Mouse (Mus musculus): ENCODE data around the gene Slc16a12.
"Not testable (repeated sequence)": the region's sequence is repeated elsewhere in the genome, so short reads cannot be mapped to it uniquely, and the experiment has no call there.

The Slc16a12 gene

DNA sequence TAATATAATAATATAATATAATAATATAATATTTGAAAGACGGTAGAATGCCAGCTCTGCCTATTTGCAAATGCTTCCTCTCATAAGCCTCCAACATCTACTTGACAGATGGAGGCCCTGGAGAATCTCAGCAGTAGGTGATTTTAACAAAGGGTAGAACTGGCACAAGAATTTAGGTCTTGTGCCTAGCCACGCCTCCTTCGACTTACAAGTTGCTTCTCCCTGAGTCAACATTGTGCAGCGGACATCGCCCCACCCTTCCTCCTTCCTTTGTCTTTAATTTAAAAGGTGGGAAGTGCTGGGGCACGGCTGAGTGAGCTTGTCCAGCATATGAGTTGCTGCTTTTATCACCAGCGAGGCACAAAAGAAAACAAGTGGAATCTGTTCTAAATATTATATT lies 73.6 kb downstream of the Slc16a12 start:
- DNase-seq (ENCODE audit: low read depth, low spot score): peak; percentile 95

DNA sequence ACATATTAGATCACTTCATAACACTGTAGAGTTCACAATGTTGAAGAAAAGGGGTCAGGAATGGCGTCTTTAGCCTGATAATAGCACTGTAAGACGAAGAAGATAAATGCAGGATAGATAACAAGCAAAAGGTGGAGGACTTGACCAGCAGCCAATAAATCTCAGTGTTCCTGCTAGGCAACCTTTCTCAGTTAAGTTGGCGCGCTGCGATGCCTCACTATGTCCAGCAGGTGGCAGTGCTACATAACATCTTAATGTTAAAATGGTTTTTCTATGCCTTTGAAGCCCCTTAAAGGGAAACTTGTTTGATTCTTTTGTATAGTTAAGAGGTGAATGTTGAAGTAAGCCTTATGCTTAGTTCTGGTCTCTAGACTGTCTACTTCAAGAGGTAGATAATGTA lies 81.0 kb downstream of the Slc16a12 start:
- peak; percentile 70 for DNase-seq (ENCODE audit: low read depth, low spot score)

DNA sequence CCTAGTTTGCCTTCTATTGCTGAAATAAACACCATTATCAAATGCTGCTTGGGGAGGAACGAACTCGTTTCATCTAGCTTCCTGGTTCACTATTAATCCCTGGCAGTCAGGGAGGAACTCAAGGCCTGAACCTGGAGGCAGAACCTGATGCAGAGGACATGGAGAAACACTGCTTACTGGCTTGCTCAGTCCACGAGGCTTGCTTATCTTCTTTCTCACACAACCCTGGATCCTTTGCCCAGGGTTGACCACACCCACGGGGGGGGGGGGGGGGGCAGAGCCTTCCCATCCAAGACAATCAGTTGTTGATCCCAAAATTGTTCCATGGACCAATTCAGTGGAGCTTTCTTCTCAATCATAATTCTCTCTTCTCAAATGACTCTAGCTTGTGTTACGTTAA lies 84.3 kb downstream of the Slc16a12 start:
- no peak for DNase-seq (ENCODE audit: low read depth, low spot score)

DNA sequence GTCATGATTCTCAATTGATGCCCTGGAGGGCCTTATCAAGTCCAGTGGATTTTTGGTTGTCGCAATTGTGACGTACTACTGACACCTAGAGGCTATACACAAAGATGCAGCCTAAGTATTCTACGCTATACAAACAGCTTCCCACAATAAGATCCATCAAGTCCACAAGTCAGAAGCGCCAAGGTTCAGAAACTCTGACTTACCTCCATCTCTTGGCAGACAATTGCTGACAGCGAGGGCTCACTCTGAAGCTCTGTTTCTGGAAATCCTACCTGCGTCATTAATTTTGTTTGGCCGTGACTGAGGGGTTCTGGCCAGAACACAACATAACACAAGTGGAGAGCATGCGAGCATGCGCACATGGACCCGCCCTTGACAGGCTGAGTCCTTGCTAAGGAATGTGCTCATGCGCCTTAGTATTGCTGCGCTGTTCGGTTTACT lies 85.0 kb downstream of the Slc16a12 start:
- peak; percentile 92 for DNase-seq (ENCODE audit: low read depth, low spot score)

DNA sequence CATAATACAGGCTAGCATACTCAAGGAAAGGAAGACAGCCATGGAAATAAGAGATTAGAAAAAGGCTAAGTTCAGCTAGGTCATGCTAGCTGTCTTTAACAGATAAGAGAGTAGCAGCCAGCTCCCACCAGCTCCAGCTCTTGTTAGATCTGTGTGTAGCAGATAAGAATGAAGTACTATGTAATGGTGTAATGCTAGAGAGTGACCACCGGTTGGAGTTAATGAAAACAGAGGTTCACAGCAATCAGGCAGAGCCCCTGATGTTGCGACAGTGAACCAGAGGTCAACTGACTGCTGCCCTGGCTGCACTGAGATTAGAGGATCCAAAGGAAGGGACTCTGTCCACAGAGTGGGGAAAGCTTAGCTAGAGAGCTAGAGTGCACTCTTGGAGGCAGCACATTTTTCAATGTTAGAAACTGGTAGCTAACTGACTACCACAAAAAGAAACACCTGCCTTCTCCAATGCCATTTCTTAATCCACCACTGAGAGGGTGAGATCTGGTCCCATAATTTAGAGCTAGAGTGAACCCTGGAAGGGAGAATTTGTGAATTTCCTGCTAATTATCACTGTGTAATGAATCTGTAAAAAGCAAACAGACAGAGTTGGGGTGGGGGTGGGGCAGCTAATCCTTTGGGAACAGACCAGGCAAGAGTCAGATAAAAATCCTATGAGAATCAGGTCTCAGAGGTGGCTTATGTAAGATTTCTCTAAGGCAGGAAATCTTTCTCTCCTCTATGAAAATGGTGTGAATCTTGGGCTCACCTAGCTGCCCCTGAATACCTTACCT lies 90.4 kb downstream of the Slc16a12 start:
- peak; percentile 50 for DNase-seq (ENCODE audit: low read depth, low spot score)

DNA sequence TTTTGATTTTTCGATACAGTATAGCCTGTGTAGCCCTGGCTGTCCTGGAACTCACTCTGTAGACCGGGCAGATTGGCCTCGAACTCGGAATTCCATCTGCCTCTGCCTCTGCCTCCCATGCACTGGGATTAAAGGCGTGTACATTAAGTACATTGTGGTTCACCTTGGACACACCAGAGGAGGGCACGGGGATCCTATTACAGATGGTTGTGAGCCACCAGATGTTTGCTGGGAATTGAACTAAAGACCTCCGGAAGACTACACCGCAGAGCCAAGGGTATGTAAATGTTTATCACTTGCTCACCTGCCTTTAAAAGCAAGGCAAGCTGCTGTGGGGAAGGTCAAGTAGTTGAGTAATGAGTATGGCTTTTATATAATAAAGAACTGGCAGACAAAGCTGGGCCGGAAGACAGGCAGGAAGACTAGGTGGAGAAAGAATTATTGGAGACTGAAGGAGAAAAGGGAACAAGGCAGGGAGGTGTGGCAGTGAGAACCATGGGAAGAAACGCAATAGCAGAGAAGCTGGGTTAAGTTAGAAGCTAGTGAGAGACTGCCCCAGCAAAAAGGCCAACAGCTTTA lies 91.8 kb downstream of the Slc16a12 start:
- DNase-seq (ENCODE audit: low read depth, low spot score): peak; percentile 98

DNA sequence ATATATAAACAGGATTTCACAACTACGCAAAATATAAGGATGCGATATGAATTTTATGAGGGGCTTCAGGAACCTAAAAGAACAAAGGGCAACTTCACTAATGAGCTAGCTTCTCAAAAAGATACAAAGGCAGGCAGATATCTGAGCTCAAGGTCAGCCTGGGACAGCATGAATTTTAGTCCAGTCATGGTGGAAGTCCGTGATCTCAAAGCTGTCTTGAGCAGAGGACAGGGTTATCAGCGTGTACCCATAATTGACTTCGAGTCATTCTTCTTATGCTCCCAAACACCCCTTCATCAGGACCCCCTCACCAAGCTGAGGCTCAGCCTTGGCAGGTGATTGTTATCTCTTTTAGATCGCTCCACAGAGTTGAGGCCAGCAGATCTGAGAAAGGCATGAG lies 96.1 kb downstream of the Slc16a12 start:
- DNase-seq (ENCODE audit: low read depth, low spot score): no peak

DNA sequence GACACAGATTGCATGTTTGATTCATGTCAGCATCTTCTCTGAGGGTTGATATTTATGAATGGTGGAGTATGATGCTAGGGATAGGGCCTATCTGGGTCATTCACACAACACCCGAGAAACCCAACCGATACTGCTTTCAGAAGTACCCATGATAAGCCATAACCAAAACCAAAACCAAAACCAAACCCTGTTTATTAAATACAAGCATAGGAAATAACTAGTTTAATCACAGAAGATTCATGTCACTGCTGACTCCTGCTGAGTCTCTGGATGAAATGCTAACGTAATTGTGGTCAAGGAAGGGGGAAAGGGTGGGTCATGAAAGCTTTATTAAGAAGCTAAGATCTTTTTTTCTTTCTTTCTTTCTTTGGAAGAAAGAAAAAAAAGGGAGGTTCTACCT lies 96.8 kb downstream of the Slc16a12 start:
- no peak for DNase-seq (ENCODE audit: low read depth, low spot score)

DNA sequence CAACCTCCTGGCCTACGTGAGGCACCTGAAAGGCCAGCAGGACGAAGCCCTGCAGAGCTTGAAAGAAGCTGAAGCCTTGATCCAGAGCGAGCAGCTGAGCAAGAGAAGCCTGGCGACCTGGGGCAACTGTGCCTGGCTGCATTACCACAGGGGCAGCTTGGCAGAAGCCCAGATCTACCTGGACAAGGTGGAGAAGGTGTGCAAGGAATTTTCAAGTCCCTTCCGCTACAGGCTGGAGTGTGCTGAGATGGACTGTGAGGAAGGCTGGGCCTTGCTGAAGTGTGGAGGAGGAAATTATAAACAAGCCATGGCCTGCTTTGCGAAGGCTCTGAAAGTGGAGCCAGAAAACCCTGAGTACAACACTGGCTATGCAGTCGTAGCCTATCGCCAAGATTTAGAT lies 99.5 kb downstream of the Slc16a12 start:
- not testable (repeated sequence) for DNase-seq (ENCODE audit: low read depth, low spot score)

DNA sequence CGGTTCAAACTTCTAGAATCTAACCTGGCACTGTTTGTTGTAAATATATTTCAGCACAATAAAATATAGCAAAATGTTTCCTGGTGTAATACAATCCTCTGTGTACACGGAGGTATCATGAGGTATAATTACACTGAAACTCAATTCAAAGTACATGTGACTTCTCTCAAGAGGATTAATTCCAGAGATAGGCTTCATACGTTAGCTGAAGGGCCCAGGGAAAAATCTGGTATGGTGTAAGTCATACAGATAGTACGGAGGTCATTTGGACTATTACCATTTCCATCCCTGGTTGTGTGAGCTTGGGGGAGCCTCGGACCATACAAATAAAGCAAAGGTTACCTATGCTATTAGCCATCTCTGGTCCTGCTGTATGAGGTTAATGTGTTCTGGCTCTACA lies 104.5 kb downstream of the Slc16a12 start:
- DNase-seq (ENCODE audit: low read depth, low spot score): no peak

DNA sequence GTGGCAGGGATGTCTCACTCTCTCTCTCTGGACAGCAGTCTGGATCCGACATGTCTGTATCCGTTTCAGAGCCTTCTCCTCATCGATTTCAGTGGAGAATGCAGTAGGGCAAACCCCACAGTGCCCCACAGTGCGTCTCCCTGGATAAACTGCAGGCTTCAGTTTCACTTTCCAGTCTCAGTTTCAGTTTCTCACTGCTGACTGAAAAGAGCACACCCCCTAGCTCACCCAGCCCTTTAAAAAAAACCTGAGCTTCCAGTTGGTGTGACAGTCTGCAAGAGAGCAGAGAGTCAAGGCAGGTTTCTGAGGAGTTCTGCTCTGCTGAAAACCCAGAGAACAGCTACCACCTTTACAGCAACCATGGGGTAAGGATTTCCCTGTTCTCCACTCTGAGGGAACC lies 106.5 kb downstream of the Slc16a12 start, which contains the start of the genes Ifit1bl2 and Ifit1:
Gene Ifit1bl2 (minus strand): TSS at position 121 of the 400 bp plus-strand sequence.
Gene Ifit1 (plus strand): TSS at position 249 of the 400 bp plus-strand sequence.
- DNase-seq (ENCODE audit: low read depth, low spot score): no peak

DNA sequence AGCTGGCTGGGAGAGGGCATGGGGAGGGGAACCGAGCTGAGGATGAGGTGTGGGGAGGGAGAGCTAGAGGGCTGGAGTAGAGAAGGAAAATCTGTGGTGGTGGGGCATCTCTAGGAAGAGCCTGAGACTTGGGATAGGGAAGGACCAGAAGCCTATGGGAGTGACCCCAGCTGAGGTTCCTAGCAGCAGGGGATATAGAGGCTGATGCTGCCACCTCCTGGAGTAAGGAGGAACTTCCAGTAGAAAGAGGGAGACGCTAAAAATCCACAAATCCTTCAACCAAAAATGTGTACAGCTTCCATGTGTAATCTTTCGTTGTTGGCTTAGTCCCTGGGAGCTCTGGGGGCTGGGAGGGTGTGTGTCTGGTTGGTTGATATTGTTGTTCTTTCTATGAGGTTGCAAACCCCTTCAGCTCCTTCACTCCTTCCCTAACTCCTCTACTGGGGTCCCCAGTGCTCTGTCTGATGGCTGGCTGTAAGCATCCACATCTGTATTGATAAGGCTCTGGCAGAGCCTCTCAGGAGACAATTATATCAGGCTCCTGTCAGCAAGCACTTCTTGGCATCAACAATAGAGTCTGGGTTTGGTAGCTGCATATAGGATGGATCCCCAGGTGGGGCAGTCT lies 110.0 kb downstream of the Slc16a12 start:
- peak; percentile 61 for DNase-seq (ENCODE audit: low read depth, low spot score)

DNA sequence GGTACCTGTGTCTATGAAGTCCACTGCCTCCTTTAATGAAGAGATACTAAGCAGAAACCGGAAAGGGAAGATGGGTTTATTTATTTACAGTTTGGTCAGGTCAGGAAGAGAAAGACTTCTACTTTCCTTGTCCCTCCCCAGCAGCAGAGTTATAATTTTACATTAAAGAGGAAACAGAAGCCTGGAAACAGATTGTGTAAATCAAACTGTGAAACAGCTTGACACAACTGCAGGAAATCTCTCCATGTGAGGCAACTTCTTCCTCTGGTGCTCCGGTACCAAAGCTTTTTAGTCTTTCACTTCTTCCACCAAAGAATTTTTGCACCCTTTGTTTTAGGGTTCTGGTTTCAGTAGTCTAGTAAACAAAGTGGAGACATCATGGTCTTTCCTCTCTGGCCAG lies 113.6 kb downstream of the Slc16a12 start:
- DNase-seq (ENCODE audit: low read depth, low spot score): no peak

DNA sequence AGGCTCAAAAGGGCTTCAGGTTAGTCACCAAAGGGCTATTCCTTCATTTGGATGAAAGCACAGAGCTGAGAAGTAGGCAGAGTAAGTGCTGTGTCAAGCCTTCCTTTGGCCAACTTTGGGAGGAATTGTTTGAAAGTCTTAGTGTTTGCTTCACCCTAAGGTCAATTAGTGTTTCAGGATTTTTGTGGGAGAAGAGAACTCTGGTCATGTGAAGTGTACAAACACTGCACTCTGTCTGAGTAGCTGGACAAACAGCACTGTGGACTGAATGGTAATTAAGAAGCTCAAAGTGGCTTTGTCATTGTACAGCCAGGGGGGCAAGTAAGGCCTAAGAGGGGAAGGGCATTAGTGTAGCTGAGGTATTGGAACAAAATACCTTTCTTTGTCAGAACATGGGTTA lies 115.6 kb downstream of the Slc16a12 start:
- no peak for DNase-seq (ENCODE audit: low read depth, low spot score)

DNA sequence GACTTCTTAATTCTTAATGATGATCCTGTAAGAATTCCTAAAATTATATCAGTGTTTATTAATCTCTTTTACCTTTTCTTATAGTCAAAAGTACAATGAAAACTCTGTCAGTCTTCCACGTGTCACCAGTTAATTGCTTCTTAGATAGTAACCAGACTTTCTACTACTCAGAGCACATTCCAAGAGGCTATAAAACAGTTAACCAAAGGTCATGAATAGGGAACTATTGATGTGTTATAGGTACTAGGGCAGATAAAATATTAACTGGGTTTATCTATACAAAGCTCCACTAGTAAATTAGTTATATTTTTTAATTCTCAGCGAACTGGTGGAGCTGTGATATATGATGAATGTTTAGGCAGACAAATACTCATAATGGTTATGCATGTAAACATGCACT lies 119.6 kb downstream of the Slc16a12 start:
- no peak for DNase-seq (ENCODE audit: low read depth, low spot score)

DNA sequence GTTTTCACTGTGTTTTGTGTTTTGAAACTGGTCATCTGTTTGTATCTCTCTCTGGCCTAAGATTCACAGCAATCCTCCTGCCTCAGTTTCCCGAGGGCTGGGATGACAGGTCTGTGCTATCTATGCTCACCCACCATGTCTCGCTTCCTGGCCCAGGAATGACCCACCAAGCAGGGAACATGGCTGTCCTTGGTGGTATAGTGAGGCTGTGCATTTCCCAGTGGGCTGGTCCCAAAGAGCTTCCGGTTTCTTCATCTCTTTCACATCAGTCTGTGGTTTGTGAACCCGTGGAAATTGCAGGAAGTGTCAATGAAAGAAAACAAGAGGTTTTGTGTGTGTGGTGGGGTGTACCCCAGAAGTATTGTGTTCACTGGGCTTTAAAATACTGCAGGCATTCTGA lies 122.4 kb downstream of the Slc16a12 start:
- no peak for DNase-seq (ENCODE audit: low read depth, low spot score)

DNA sequence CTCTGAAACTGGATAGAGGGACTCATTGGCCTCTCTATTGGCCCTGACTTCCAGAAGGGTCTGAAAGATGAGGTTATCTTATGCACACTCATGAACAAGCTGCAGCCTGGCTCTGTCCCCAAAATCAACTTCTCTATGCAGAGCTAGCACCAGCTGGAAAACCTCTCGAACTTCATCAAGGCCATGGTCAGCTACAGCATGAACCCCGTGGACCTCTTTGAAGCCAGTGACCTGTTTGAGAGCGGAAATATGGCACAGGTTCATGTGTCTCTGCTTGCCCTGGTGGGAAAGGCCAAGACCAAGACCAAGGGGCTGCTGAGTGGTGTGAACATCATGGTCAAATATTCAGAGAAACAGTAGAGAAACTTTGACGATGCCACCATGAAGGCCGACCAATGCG lies 123.3 kb downstream of the Slc16a12 start:
- no peak for DNase-seq (ENCODE audit: low read depth, low spot score)

DNA sequence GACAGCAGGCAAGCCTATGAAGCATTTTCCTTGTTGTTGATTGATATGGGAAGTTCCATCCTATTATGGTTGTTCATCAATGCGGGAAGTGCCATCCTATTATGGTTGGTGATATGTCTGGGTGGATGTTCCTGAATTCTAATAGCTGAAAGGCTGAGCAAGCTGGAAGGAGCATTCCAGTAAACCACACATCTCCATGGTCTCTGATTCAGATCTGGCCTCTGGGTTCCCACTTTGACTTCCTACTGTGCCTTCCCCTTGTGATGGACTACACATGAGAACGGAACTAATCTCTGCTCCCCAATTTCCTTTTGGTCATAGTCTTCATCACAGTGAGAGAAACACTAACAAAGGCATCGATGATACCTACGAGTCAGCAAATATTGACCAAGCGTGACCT lies 126.2 kb downstream of the Slc16a12 start:
- DNase-seq (ENCODE audit: low read depth, low spot score): no peak
